Mouse (Mus musculus) left cerebral cortex, postnatal 4 days (tissue): Measurements from ENCODE around the gene Plekha7. TPM values are rescaled to one million over a fixed set of nuclear protein-coding genes. Genes with fewer than 3 reads are reported as not detected.

Experiments
- DNase-seq: peaks from one replicate; pipeline ENCODE4 v3.0.0-alpha.2; 2022
- intact Hi-C: fragments of 180-260 bp; cut with DNase I; formaldehyde crosslinking; loops from one replicate; pipeline ENCODE4 v1.15.1; 2025
- total RNA-seq, 2 experiments: library from RNA; stranded (reverse); gene quantifications; 2 replicates each; pipeline ENCODE4 v1.2.3; 2021

Plekha7 gene
- total RNA-seq, 2 experiments from 2014 or later = 13.7 to 16.1 TPM

DNA sequence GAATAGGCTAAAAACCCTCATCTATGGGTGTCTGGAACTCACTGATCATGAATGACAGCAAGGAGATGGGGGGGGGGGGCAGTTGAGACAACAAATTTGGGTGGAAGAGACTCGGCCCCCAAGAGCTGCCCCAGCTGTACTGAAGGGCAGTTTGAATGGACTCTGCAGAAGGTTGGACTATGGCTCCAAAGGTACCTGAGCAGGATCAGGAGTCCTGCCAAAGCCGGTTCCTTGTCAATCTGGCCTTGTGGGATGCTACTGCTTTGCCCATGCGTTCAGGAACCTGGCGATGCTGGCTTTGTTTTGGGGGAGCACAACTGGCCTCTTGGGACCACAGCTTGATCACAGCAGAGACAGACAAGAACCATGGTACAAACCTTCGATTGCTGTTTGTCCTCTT lies 52.5 kb downstream of the Plekha7 start:
- intact Hi-C loops = no loop called here
- no peak for DNase-seq

DNA sequence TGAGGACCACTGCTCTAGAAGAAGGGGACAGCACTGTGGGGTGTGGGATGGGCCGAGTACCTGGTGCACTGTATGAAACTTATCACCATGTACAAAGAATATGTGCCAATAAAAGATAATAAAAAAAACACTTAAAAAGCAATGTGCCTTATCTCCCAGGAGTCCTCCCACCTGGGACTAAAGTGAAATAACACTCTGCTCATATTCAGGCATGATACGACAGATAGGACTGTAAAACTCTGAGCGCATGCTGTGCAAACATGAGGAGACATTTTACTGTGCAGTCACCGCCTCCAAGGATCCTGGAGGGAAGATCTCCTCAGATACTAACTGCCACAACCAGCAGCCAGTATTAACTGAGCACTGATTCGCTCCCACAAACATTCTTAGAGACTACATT lies 53.5 kb downstream of the Plekha7 start:
- intact Hi-C loops = no loop called here
- DNase-seq = no peak

DNA sequence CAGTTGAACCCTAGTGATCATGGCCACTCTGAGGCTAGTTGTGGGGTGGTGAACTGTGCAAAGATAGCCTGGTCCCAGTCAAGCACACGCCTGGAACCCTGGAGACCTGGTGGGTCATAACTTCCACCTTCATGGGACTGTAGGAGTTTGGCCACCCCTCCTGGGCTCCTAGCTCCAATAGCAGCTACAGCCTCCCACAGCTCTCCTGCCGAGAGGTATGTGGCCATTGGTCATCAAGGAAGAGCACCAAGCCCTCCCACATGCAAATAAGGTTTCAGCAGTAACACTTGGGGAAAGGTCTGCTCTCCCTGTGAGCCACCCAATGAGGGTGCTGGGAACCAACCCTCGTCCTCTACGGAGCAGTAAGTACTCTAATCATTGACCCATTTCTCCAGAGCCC lies 55.7 kb downstream of the Plekha7 start:
- no peak for DNase-seq
- intact Hi-C loops = no loop called here

DNA sequence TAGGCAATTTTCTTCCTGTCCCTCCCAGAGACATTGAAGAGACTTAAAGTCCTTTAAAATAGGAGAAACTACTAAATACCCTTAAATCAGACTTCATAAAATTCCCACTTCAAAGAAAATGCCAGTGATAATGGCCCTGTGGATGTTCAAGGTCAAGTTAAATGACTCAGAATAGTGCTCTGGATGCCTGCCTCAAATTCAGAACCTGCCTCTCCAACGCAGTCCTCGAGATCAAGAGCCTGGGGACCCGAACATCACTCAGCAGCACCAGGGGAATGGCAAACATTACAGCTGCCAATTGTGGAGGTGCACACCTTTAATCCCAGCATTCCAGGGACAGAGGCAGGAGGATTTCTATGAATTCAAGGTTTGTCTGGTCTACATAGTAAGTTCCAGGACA lies 56.7 kb downstream of the Plekha7 start:
- intact Hi-C loops = no loop called here
- DNase-seq = no peak

DNA sequence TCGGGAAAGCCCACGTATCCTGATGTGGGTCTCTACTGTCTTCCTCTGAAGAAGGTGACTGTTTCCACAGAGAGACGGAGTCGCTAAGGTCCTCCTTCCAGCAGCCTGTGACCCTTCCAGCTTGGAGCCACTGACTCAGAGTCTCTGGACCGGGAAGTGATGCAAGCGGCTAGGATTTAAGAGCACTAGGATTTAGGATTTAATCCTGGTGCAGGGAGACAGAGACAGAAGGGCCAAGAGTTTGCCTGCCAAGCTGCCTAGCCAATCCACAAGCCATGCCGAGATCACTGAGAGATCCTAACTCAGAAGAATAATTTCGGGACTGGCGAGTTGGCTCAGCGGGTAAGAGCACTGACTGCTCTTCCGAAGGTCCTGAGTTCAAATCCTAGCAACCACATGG lies 59.6 kb downstream of the Plekha7 start:
- intact Hi-C loops = loop anchor here (5.0 to 10.0 kb wide), 3 partner anchors 59 to 84 kb away; partner anchors contain the start of gene Plekha7
- no peak for DNase-seq

DNA sequence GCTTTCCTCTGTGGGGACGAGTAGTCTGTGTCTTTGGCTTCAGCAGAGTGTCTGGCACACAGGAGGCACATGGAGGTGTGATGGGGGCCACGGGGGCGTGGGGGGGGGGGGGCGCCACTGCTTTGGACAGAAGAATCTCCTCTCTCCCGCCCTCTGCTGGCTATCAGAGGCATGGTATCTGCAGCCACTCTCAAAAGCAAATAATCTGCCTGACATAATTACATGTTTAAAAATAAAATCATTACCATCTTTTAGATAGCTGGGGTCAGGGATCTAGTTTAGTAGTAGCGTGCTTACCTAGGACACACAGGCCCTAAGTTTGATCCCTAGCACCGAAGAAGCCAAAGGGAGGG lies 60.8 kb downstream of the Plekha7 start:
- intact Hi-C loops = loop anchor here (5.0 to 10.0 kb wide), 3 partner anchors 60 to 83 kb away; partner anchors contain the start of gene Plekha7
- DNase-seq = peak; percentile 41

DNA sequence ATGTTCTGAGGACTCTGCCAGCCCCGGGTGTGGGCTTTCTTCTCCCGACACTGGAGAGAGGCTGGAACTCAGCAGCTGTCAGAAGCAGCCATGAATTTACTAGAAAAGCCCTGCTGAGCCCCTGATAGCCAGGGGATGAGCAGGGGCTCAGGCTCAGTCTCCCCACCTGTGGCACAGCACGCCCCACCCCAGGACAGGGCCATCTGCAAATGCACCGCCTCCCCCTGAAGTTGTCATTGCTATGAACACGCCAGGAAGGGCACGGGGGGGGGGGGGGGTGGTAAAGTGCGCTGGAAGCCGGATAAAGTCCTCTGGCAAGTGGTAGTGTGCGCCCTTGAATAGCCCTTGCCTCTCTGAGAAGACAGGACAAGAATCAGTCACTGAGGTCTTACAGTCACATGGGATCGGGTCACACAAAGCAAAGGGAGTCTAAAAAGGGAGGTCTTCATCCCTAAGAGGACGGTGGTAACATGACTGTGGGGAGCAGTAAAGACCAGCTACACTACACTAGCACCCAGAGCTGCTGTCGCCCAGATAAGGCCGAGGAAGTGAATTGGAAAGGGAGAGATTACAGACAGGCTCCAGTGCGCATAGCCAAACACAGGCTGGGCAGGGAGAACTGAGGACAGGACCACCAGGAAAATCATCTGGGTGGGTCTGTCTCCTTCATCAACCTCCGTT lies 61.3 kb downstream of the Plekha7 start:
- intact Hi-C loops = loop anchor here (5.0 to 10.0 kb wide), 3 partner anchors 60 to 82 kb away; partner anchors contain the start of gene Plekha7
- no peak for DNase-seq

DNA sequence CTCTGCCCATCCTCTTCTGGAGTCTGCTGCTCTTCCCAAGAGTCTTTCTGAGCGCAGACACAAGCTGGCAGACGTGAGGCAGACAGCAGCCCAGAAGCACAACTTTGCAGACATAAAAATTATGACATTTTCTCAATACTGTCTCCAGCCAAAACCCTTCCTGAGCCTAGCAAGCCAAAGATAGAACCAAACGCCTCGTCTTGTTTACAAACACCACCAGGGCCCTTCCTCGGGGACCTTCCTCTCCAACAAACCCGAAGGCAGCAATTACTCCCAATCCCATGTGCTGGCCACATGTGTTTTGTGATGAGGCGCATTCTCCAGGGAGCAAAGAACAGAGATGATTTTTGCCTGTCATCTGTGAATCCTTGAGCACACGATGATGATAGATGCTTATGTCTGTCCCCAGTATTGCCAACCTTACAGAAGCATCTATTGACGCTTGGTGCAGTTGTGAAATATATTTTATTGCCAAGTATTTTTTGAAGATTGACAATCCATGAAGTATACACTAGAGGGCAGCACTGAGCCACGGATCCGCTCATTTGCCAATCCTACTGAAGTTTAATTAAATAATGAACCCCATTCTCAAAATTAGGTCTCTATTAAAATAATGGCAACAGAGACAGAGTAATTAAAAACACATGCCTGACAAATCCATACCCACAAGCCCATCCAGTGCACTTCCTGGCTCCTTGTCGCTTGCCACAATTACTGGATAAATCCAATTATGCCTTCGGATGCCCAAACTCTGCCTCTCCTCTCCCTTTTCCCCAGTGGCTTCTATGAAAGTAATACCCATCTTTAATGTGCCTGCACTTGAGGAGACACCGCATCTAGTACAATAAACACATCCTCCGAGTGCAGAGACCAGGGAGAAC lies 62.1 kb downstream of the Plekha7 start:
- DNase-seq = no peak
- intact Hi-C loops = loop anchor here (5.0 to 10.0 kb wide), 3 partner anchors 61 to 81 kb away; partner anchors contain the start of gene Plekha7

DNA sequence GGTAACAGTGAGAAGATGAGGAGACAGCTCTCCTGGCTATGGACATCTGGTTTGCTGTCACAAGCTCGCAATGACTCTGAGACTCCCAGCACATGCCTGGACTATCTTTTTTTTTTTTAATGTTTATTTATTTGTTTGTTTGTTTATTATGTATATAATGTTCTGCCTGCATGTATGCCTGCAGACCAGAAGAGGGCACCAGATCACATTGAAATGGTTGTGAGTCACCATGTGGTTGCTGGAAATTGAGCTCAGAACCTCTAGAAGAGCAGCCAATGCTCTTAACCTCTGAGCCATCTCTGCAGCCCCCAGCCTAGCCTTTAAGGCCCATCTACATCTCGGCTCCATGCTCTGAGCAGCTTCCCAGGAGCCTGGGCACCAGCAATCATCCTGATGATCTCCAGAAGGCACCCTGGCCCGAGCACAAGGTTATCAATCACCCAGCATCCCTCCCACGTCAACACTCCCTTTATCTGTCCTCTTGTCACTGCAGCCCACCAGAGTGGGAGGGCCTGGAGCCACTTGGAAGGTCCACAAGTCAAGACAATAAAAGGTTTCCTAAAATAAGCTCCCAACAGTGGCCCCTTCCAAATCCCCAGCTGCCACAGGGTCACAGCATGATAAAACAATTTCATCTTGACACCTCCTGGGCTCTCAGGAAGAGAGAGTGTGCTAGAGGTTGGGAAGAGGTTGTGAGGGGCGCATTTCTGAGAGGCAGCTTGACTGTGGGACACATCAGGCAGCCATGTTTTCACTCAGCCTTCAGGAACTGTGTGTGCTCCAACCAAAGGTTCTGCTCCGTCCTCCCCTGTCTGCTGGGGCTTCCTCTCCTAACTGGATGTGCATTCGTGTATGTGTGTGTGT lies 63.6 kb downstream of the Plekha7 start:
- intact Hi-C loops = loop anchor here (5.0 to 10.0 kb wide), 3 partner anchors 63 to 80 kb away; partner anchors contain the start of gene Plekha7
- DNase-seq = no peak

DNA sequence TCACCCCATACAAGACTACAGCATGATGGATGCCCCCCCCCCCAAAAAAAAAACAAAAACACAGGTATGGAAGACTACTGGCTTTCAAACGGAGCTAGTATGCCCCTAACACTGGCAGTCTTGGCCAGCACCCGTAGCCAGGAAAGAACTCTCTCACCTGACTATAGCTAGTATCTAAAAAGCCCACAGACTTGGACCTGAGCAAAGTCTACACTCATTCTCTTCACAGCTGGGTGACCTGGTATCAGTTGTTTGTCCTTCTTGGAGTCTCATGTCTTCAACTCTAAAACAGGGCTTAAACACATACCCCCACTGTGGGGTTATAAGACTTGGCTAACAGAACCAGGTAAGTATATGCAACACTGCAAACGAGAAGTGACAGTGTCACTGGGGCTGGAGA lies 65.4 kb downstream of the Plekha7 start:
- intact Hi-C loops = loop anchor here (10.0 kb wide), 1 partner anchor 78 kb away; no protein-coding TSS in a partner anchor

DNA sequence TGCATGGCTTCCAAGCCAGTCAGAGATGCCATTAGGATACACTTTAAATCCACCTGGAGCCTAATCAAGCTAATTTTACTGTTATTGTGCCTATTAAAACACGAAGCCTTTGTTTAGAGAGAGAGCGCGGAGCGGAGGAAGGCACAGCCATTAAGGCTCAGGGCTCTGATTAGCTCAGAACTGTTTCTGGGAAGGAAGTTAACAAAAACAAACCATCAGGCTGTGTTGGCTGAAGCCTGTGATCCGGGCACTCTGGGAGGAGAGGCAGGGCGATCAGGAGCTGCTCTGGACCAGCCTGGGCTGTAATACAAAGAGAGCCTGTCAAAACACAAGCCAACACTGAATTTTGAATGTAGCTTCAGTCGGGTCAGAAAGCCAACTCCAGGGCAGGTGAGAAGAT lies 66.6 kb downstream of the Plekha7 start:
- DNase-seq = no peak
- intact Hi-C loops = loop anchor here (10.0 kb wide), 1 partner anchor 77 kb away; no protein-coding TSS in a partner anchor

More for the DNA sequence above, 65.4 kb downstream of the Plekha7 start:
- DNase-seq = no peak

DNA sequence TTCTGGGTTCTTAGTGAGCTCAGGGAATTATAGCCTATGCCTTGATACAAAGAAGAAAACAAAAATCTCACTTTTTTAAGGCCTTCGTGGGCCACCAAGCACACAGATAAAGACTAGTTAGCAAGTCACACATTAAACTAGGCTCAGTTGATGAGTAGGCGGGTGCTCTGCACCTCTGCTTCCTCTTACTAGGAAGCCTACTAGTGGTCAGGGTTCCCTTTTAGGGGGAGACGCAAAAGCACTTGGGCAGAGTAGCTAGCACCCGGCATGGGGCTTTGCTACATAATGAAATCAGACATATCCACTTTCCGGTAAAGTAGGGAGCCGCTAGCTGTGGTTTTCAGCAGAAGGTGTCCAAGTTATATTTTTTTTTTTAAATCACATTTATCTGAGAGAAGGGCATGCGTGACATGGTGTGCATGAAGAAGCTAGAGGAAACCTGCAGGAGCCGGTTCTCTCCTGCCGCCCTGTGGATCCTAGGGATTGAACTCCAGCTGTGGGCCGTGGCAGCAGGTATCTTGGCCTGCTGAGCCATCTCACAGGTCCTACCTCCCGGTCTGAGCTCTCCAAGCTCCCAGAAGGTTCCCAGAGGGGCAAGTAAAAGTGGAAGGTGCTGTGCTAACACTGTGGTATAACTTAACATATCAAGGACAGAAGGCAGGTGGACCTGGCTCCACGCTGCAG lies 67.2 kb downstream of the Plekha7 start:
- intact Hi-C loops = loop anchor here (10.0 kb wide), 1 partner anchor 76 kb away; no protein-coding TSS in a partner anchor
- DNase-seq = no peak

DNA sequence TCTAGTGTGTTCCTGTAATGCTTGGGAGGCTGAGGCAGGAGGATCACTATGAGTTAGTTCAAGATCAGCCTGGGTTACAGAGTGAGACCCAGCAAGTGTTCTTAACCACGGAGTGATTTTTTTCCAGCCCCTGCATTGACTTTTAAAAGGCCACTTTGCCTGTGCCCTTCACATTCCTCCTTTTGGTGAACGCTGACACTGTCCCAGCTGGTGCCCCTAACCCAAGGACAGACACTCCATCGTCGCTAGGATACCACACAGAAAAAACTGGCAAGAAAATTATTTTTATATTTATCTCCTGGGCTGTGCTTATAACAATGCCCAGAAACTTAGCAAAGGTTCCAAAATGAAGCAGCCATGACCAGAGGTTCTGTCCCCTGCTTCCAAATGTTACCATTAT lies 67.8 kb downstream of the Plekha7 start:
- no peak for DNase-seq
- intact Hi-C loops = loop anchor here (10.0 kb wide), 1 partner anchor 76 kb away; no protein-coding TSS in a partner anchor

DNA sequence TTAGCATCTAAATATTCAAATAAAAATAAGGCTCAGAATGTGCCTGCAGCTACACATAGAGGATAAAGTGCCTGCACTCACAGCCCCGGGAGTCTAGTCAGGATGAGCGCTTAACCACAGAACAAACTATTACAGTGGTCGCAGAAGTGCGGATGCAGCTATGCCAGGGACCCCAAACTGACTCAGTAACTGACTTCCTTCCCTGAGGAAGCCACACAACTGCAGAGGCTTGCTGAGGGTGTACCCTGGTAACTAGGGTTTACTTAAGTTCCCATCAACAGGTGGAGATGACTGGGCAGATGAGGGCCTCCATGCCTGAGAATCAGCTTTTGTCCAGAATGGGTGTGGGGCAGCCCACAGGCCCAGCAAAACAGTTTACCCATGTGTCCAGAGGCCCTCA lies 69.9 kb downstream of the Plekha7 start:
- intact Hi-C loops = no loop called here
- no peak for DNase-seq

DNA sequence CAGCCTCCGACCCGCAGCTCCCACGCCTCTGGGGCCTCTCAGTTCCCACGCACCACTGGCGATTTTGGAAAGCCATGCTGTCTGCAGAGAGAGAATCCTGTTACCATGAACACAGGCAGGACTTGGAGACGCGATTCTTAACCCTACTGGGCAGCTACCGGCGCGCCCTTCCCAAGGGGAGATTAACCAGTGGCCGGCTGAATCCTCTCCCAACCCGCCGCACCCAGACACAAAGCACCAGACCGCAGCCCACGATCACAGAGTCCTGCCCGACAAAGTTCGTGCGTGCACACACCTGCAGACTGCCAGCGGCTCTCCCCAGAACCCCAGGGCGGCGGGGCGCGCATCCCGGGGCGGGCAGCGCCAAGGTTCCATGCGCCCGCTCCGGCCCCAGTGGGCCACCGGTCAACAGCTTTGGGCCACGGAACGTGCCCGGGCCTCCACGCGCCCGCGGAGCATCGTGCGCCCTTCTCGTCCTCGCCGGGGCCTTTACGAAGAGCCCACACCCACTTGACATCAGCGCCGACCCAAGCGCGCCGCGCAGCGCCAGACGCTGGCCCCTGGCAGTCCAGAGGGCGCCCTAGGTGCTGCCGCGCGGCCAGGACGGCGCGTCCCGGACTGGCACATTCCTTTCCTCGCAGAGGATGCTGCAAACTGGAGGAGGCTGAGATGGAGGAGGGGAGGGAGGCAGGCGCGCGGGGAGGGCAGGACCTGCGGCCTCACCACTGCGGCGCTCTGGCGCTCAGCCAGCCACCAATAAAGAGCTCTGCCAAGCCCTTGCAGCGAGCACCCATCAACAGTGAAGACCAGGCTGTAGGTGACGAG lies 70.8 kb downstream of the Plekha7 start:
- intact Hi-C loops = no loop called here

DNA sequence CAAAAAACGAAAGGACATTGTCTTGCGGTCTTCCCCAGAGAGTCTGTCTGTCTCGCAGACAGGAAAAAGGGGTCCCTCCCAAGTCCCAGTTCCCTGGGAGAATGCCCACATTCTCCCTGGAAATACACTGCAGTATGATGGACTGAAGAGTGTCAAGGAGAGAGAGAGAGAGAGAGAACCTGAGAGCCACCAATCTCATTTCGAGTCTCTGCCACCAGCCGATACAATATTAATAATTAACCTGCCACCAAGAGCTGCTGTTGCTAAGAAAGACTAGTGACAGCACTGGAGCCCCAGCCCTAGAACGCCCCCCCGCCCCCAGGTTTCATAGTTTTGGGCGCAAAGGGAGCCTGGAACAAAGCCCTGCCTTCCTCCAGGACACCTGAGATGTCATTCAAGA lies 71.6 kb downstream of the Plekha7 start:
- intact Hi-C loops = no loop called here
- no peak for DNase-seq

More for the DNA sequence above, 70.8 kb downstream of the Plekha7 start:
- peak; percentile 40 for DNase-seq

DNA sequence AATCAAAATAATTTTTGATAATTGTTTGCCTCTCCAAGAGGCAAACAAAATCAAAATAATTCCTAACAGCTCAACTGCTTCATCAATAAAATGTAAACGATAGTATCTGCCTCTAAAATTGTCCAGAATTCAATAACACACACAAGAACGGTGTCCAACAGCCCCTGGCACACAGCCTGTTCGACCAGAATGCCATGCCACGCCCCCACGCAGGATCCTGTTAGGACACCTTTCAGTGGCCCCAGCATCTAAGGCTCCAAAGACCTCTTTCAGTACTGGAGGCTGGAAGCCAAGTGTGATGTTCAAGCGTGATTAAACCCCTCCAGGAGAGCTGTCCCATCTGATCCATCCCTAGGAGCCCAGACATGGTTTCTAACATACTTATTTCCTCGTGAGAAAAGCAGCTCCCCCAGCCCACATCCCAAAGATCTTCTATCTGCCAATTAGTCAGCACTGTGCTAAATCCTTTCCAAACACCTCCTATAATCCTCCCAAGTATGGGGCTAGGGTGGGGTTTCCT lies 73.8 kb downstream of the Plekha7 start:
- peak; percentile 57 for DNase-seq
- intact Hi-C loops = no loop called here

DNA sequence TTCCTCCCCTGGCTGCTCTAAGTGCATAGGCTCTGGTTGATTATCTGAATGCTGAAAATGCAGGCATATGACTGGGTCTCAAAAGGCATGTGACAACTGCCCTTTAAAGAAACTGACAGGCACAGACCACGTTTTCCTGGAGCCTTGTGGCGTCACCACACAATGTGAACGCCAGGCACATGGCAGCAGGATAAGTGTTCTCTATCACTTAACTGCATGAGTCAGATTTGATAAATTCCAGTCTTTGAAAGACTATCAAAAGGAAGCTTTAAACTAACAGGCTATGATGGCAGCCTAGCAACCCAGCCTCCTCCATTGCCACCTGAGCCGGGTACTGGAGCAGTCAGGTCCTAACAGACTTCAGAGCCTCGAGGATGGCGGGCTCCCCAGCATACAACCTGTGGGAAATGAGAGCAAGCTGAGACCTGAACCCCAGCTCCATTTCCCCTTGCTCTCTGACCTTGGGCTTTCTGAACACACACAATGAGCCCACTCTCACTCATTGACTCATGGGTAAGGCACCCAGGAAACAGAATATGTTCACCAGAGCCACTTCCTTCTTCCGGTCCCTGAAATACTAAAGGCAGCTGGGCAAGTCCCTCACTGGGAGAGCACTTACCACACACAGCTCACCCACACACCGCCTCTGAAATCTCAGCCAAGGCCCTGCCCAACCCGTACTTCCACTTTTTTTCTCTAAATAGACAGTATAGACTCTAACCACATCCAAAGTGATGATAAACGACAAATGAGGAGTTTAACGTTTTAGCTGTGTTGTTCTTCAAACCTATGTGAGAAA lies 77.2 kb downstream of the Plekha7 start:
- DNase-seq = no peak
- intact Hi-C loops = no loop called here
